Comparison of ENCODE assay signal across 24 mouse cellular contexts in the genomic region with DNA sequence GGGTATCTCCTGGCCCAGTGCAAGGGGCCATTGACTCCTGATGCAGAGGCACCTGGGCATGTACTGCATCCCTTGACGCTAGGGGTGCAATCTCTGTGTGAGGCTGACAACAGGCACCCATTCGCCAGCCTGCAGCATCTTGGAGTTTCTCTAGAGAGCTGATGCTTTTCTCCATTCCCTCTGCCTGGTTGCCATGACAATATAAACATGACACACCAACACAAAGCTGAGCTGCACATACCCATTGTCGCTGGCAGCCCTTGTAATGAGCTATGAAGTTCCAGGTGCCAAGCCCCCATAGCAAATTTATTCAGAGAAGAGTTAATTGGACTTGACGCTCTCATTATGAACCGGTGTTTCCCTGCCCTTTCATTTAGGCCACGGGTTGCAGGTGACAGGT. TPM values are rescaled to one million over a fixed set of nuclear protein-coding genes. Genes with fewer than 3 reads are reported as not detected.
A peak's percentile ranks its signal among the peaks of the same experiment; 100 is the strongest.
DNase-seq lines count a peak whose midpoint lies in the region; ATAC-seq lines count a peak whose summit lies in the region.
"Had no signal": no experiment of that assay in that cellular context is flagged by ENCODE, and none has a peak within 500 bp of the region (broad histone marks: within the 10 kb centered on the region; RNA-seq: fewer than 3 reads in every experiment).

No protein-coding gene starts in this region.

- no peak overlapping the region for H3K4me3 ChIP-seq in forebrain, embryonic 13.5 days
- H3K4me3 ChIP-seq in forebrain, embryonic 11.5 days (ENCODE audit: low read depth, low read length): no peak overlapping the region
- H3K4me3 ChIP-seq: embryonic facial prominence, embryonic 13.5 days; heart, embryonic 12.5 days; intestine, embryonic 15.5 days; kidney, embryonic 15.5 days; limb, embryonic 15.5 days; liver, embryonic 15.5 days; stomach, embryonic 15.5 days had no signal

- peak; percentile 74 for ATAC-seq in forebrain, embryonic 13.5 days
- ATAC-seq in forebrain, embryonic 11.5 days (replicated peaks; ENCODE audit: low FRiP score): no peak; the same call in 1 of the 2 replicates
- ATAC-seq in activated CD4-positive, CD25-positive, alpha-beta regulatory T cell, adult 4 months: no peak
- ATAC-seq: CD4-positive, CD25-positive, alpha-beta regulatory T cell, adult 4 months; intestine, embryonic 15.5 days had no signal

- H3K4me2 ChIP-seq in forebrain, embryonic 13.5 days: no peak overlapping the region
- no peak overlapping the region for H3K4me2 ChIP-seq in forebrain, embryonic 11.5 days (ENCODE audit: low read depth, low read length, severe bottlenecking)
- H3K4me2 ChIP-seq: embryonic facial prominence, embryonic 13.5 days; heart, embryonic 12.5 days; hindbrain, embryonic 14.5 days; intestine, embryonic 15.5 days; kidney, embryonic 15.5 days; limb, embryonic 15.5 days; liver, embryonic 15.5 days; stomach, embryonic 15.5 days had no signal

- H3K36me3 ChIP-seq in forebrain, embryonic 13.5 days (ENCODE audit: poor library complexity, severe bottlenecking): no peaks in the 10 kb centered on the region
- no peaks in the 10 kb centered on the region for H3K36me3 ChIP-seq in forebrain, embryonic 11.5 days (ENCODE audit: control insufficient read depth, insufficient read depth, low read length)
- H3K36me3 ChIP-seq: embryonic facial prominence, embryonic 13.5 days; heart, embryonic 12.5 days; intestine, embryonic 15.5 days; kidney, embryonic 15.5 days; limb, embryonic 15.5 days; liver, embryonic 15.5 days; stomach, embryonic 15.5 days had no signal

- H3K9me3 ChIP-seq in forebrain, embryonic 13.5 days (replicated peaks): no peaks in the 10 kb centered on the region
- no peaks in the 10 kb centered on the region for H3K9me3 ChIP-seq in forebrain, embryonic 11.5 days (ENCODE audit: control insufficient read depth, low read length)
- H3K9me3 ChIP-seq: embryonic facial prominence, embryonic 13.5 days; heart, embryonic 12.5 days; intestine, embryonic 15.5 days; kidney, embryonic 15.5 days; limb, embryonic 15.5 days; liver, embryonic 15.5 days; stomach, embryonic 15.5 days had no signal

- H3K27me3 ChIP-seq in forebrain, embryonic 13.5 days: no peaks in the 10 kb centered on the region
- no peaks in the 10 kb centered on the region for H3K27me3 ChIP-seq in forebrain, embryonic 11.5 days (ENCODE audit: control insufficient read depth, insufficient read depth, low read length)
- H3K27me3 ChIP-seq: embryonic facial prominence, embryonic 13.5 days; intestine, embryonic 15.5 days; kidney, embryonic 15.5 days; limb, embryonic 15.5 days; liver, embryonic 15.5 days; stomach, embryonic 15.5 days had no signal

- H3K9ac ChIP-seq in forebrain, embryonic 13.5 days: no peak overlapping the region
- H3K9ac ChIP-seq in forebrain, embryonic 11.5 days (ENCODE audit: low read length): no peak overlapping the region
- H3K9ac ChIP-seq: embryonic facial prominence, embryonic 13.5 days; heart, embryonic 12.5 days; hindbrain, embryonic 14.5 days; intestine, embryonic 15.5 days; kidney, embryonic 15.5 days; limb, embryonic 15.5 days; liver, embryonic 15.5 days; stomach, embryonic 15.5 days had no signal

- WGBS in forebrain, embryonic 13.5 days: 40% methylated on average over 6 of the region's 6 CpGs
- 60% methylated on average over 6 of the region's 6 CpGs for WGBS in forebrain, embryonic 11.5 days

- H3K27ac ChIP-seq in forebrain, embryonic 13.5 days: no peak overlapping the region
- H3K27ac ChIP-seq in forebrain, embryonic 11.5 days (ENCODE audit: low read depth, low read length): no peak overlapping the region
- H3K27ac ChIP-seq: embryonic facial prominence, embryonic 13.5 days; hindbrain, embryonic 14.5 days; intestine, embryonic 15.5 days; kidney, embryonic 15.5 days; limb, embryonic 15.5 days; liver, embryonic 15.5 days; stomach, embryonic 15.5 days had no signal

- intact Hi-C loops in left cerebral cortex, postnatal 14 days (cut with DNase I): no loop called here
- intact Hi-C loops in left cerebral cortex, postnatal 4 days (cut with DNase I): no loop called here
- intact Hi-C loops in gastrocnemius, postnatal 36 days (cut with DNase I): no loop called here

- no peak for DNase-seq in forebrain, embryonic 11.5 days (ENCODE audit: low spot score)
- peak; percentile 31 to 64 for DNase-seq in left cerebral cortex, postnatal 14 days (ENCODE audit: low spot score in 2 of 2)
- no peak for DNase-seq in left cerebral cortex, postnatal 4 days
- DNase-seq in right cerebral cortex, adult 2 months (ENCODE audit: low spot score in 2 of 2): peak; percentile 42 to 46
- no peak for DNase-seq in right cerebral cortex, postnatal 14 days
- DNase-seq in gastrocnemius, postnatal 36 days: no peak
- DNase-seq: adrenal gland, postnatal 14 days; cerebellum, adult 11-12 months; cerebellum, postnatal 14 days; heart, postnatal 14 days; midbrain, embryonic 14.5 days; thymus, adult 18-20 months; thymus, postnatal 4 days had no signal

- peaks cover 5% of the 10 kb centered on the region; the same call in 1 of the 2 replicates for H3K4me1 ChIP-seq in forebrain, embryonic 13.5 days
- no peaks in the 10 kb centered on the region for H3K4me1 ChIP-seq in forebrain, embryonic 11.5 days (replicated peaks; ENCODE audit: control insufficient read depth, insufficient read depth, low read length)
- H3K4me1 ChIP-seq: intestine, embryonic 15.5 days; liver, embryonic 15.5 days; stomach, embryonic 15.5 days had no signal

RNA-seq across cellular contexts. Expression of a gene that starts 11.4 kb away (rescaled TPM):
- polyA plus RNA-seq in forebrain, embryonic 13.5 days (2015; fragmentation: Nextera tagmentation; extraction: Ambion mirVana): 49.7 and 53.6 TPM in 2 replicates
- polyA plus RNA-seq in forebrain, embryonic 11.5 days (2014; fragmentation: Nextera tagmentation; extraction: Ambion mirVana): 63.9 and 64.5 TPM in 2 replicates
- total RNA-seq in left cerebral cortex, postnatal 14 days (2021): 10 to 100 TPM; 16.7 to 17.3 TPM
- total RNA-seq in left cerebral cortex, postnatal 4 days (2021): 10 to 100 TPM; 17.4 to 20.0 TPM
- 1 to 10 TPM; 5.0 to 5.8 TPM for total RNA-seq in gastrocnemius, postnatal 36 days (2021)
- polyA plus RNA-seq in activated CD4-positive, CD25-positive, alpha-beta regulatory T cell, adult 4 months (2017; shearing (Covaris generic)): 1 to 10 TPM; 1.5 to 1.9 TPM

Comparison
In these comparisons a context has a peak if more than half of its experiments do, and no peak if none do; other contexts are left out.
1. DNase-seq: peak in left cerebral cortex, postnatal 14 days (2 of 2) and right cerebral cortex, adult 2 months (2 of 2); none in forebrain, embryonic 11.5 days (single experiment), left cerebral cortex, postnatal 4 days (single experiment), right cerebral cortex, postnatal 14 days (single experiment) and gastrocnemius, postnatal 36 days (0 of 2).